Mouse (Mus musculus): ENCODE measurements around the gene Cr1l.

The Cr1l gene

DNA sequence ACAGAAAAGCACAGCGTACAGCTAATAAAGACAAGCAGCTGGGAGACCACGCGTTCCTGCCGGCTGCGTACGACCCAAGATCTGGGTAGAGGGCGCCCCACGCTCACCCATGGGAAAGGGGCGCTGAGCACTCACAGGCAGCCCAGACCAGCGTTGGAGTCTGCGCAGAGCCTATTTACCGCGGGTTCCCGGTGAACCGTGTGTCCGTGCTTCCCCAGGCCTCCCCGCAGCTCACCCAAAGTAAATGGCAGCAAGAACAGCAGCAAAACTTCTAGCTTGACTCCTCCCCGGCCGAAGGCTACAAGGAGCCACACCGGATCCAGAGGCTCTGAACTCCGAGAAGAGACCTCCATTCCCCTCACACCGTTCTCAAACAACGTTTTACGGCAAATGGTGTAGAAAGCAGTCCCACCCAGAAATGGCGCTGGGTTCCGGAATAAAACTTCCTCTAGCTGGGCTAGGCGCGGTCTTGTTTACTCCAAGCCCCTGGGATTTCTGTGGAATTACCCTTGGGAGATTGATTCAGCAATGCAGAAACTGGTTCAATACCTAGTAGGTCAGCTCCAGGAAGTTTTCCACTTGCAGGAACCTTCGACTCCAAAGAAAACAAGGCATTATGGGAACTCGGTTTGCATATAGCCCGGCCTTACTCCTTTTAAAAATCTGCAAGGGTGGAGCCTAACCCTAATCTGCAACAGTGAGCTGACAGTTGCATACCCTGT, at the start of gene Cr1l:
Cr1l (minus strand) TSS at position 634 of the 722 bp plus-strand sequence.
- peak; percentile 93 for DNase-seq

DNA sequence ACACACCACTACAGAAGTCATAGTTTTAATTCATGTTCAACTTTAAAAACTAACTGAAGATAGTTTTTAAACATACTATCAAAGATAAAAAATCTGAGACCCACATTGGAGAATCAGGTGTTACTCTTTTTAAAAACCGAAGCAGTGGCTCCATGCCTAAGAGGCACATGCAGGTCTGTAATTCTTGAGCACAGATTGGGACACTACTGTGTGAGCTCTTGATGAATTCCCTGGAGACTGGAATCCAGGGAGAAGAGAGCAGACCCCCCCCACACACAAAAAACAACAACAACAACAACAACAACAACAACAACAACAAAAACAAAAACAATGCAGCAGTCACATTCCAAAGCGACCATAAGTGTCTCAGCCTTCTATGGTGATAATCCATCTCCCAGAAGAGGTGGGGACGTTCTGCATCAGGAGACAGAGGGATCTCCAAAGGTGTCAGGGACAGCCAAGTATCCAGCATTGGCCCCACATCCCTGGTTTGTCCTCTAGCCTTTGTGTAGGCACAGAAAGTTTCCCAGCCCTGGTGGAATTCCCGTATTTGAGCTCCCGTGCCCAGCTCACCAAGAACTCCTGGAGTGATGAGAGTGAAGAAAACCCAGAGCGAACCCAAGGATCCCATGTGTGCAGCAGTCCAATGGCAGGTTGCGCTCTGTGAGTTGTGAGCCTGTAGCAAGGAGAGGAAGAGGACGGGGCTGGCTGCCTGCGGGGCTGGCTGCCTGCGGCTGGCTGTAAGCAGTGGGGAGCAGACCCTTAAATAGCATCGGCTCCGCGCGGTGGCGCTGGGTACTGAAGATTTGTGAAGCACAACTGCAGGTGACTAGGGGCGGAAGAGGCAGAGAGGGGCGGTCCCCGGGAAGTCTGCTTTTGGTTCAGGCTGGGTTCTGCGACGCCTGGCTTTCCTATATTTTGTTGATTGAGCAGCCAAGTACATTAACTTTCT, 44.9 kb upstream of the Cr1l start, which contains the start of gene Cr2:
Cr2 (minus strand) TSS at position 737 of the 952 bp plus-strand sequence.
- peak; percentile 92 for DNase-seq

DNA sequence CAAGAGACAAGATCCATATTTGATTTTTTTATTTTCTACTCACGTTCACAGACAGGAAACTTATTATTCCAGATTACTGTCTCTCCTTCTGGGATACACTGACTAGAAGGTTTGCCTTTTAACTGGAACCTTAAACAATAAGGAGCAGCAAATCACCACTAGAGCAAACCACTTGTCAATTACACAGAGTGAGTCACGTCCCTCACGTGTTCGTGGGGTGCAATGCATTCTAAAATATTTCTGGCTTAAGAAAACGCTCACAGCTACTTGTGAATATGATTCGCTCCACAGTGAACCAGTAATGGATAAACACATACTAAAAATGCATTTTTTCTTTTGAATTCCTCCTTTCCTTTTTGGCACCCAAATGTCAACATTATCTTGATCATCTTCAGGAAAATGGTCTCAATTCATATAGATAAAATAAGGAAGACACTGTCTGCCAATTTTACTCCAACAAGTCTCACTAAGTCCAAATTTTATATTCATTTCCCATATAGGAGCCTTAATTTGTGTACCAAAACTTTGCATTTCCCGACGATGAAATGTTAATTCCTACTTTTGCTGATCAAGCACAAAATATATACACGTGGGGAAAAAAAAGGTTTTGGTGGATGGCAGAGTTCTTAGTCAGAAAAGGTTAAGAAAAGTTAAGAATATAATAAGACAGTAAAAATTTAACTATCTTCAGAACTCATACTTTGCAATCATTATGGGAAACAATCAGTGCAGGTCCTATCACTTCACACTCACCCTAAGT, 33.8 kb upstream of the Cr1l start:
- DNase-seq = no peak

DNA sequence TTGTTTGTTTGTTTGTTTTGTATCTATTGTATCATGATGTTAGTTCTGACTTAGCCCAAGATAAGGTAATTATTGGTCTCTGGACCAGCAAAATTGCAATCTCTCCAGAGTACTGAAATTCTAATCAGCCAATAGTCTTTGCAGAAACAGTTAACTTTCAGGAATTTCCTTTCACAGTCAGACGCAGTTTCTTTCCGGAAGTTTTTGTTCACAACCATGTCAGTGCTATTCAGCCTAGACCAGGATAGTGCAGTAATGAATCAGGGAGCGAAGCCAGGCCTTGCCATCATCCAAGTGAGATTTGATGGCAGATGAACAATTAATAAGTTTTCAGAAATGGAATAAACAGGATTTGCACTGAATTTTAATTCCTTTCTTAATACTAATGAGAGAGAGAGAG, 684 bp upstream of the Cr1l start:
- no peak for DNase-seq

DNA sequence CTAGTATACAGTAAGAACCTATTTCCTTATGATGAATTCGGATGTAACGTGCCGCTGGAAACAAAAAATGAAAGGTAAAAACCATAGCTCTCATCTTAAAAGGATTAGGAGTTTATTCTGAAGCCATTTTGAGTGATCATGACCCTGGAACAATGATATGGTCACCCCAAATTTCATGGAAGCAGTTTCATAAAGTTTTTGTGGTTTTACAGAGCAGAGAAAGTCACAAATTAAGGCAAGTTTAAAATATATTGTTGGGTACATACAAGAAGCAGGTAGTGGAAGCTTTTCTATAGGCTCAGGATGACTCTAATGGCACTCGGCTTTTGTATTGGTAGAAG, 259 bp upstream of the Cr1l start:
- DNase-seq = no peak

DNA sequence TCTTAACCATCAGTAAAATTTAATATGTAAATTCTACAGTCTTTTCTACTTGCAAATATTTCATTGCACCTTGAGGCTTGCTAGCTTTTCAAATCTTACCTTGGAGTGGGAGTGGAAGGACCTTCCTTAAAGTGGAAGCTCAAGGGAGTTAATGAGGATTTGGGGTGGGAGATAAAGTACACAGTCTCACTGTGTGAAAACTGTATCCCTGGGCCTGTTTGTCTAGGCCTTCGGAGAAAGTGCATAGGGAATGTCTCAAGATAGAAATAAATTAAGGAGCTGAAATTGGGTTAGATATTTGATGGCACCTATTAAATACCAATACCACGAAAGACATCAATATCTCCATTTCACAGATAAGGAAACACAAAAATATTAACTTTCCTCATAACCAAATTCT, 907 bp downstream of the Cr1l start:
- no peak for DNase-seq

DNA sequence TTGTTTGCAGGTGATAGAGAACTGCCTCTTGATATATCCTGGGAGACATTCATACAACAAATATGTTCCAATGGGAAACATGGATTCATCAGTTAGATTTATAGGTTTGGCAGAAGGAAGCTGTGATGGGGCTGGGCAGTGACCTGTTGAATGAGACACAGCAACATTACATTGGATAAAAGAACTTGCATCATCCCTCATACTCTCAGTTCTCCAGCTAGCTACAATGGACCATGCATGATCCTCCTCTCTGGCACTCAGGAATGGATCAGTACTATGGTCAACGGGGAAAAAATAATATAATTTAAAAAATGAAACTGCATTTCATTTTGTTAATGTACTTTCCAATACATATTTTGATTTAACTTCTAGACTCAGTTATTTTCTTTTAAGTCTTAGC, 1.5 kb downstream of the Cr1l start:
- DNase-seq = no peak

DNA sequence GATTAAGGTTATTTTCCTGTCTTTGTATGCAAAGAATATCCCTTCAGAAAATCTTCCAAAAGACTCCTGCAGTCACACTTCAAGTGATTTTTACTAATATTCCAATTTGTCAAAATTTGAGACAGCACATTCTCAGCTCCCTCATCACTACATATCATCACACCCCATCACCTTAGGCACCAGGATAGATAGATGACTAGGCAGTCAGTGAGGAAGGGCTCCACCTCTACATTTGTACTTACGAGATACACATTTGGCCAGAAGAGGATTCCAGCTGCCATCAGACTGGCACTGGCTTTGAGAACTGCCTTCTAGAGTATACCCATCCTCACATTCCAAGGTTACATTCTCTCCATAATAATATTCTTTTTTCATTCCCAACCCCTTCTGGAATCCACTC, 17.0 kb downstream of the Cr1l start:
- no peak for DNase-seq

DNA sequence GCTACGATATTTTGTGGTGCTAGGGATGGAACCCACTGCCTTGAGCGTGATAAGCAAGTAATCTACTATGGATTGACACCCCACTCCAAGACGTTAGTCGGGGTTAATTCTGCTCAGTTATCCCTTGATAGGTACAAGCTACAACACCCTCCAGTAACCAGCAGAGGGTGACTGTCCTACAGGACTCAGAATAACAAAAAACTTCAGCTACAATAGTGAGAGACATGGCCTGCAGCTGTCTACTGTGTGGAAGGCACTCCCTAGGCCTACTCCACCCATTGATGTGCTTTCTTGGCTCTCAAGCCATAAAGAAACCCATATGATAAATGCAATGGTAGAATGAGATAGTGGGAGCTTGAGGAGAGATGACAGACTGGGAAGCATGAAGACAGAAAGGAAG, 17.8 kb downstream of the Cr1l start:
- no peak for DNase-seq

DNA sequence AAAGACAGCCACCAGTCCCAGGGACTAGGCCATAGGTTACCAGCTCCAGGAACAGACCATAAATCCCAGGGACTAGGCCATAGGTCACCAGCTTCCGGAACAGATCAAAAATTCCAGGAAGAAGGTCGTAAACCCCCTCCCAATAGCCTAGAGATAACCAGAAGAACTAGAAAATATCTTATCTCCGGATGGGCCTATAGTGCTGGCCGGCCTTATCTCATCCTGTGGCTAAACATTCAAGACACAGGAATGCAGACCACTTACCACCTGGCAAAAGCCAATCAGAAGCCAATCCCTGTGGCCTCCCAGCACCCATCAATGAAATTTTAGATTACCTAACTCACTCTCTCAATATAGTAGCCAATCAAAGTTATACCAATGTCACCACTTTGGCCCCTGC, 30.7 kb downstream of the Cr1l start:
- DNase-seq = no peak

DNA sequence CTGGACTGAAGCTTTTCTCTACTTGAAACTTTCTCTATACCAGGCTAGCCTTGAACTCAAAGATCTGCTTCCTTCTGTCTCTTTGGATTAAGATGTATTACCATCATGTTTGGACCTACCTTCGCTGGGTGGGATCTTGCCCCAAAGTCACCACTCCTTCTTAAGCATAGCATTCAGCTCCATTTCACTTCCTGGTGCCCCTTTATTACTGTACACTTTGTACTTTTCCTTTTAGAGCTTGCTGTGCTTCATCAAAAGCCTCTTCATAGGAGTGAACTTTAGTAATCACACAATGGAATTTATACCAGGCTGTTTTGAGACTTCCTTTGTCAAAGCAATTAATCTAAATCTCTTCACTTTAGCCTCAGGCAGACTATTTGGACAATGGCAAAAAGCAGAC, 33.4 kb downstream of the Cr1l start:
- no peak for DNase-seq

DNA sequence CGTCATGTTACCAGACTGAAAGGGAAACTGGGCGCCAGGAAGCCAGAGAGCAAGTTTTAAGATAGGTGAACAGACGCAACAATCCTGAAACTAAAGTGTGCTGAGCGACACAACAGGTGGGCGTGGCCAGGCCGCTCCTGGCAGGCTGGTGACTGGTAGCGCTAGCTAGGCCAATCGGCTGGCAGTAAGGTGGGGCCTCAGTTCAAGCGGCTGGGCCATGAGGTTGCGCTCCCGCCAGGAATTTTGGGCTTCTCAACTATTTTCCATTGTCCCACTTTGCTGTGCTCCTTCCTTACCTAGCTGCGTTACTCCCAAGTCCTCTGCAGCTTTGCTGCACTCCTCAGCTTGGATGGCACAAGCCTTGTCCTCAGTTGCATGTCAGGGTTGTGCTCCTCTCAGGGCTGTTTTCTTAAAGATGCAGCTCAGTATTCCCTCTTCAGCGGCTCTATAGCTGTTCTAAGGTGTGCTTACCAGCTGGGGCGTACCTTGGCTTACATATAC, 39.1 kb downstream of the Cr1l start, which contains the start of gene Cd46:
Cd46 (minus strand) TSS at position 30 of the 501 bp plus-strand sequence.
- DNase-seq = peak; percentile 80

DNA sequence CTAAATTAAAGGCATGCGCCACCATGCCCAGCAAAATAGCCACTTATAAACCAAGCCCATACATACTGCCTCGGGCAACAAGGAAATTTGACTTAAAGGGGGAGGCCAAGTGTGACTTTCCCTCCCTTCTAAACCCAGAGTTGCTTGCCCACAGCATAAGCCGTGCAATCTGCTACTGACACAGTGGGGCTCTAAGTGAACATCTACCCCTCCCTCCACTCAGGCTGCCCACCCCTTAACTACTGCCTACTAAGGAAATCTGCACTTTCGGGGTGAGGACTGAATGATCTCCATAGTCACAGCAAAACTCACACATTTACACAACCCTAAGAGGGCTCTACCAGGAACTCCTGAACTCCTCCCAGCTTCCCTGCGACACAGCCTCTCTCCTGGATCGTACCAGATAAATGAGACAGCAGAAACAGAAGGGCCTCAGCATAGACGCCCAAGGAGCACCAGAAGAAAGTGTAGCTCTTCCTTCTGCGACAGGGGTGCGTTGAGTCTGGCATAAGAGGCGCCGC, 39.6 kb downstream of the Cr1l start:
- no peak for DNase-seq

DNA sequence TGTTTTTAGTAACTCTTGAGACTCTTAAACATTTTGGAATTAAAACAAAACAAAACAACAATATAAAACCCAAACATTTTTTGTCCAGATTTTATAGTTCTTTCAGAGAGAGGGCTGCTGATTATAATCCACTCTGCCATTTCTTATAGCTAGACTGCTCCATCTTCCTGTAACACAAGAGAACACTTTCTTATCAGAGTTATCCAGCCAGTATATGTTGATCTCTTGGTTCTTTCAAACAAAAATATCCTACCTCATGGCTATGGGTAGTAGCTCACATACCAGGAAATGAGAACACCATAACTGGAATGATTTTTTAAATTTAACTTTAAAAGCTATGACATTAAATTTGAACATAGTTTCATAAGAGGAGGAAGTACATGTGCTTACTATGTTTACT, 49.2 kb downstream of the Cr1l start:
- no peak for DNase-seq
